Mouse (Mus musculus): ENCODE measurements around the gene Akap2.
"Not testable (repeated sequence)": the region's sequence is repeated elsewhere in the genome, so short reads cannot be mapped to it uniquely, and the experiment has no call there.

The Akap2 gene

GRCm38 (mm10) chr4:57866990-57867389 is 149.5 kb downstream of the Akap2 start:
- no peak for DNase-seq (ENCODE audit: low spot score)

DNA sequence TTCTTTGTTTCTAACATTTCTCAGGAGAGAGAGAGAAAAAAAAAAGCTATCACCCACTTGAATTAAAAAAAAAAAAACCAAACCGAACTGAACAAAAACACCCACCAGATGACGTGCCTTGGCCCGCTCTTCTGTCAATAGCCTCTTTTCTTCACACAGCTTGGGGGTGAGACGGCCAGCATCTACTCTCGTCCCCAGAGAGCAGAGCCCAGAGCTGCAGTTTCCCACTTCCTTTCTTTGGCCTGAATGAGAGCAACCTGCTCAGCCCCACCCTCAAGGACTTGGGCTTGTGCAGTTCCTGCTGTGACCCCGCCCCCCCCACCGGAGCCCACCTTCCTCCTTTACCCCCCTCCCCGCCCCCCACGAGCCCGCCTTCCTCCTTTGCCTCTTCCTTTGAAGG is 150.0 kb downstream of the Akap2 start:
- no peak for DNase-seq (ENCODE audit: low spot score)

DNA sequence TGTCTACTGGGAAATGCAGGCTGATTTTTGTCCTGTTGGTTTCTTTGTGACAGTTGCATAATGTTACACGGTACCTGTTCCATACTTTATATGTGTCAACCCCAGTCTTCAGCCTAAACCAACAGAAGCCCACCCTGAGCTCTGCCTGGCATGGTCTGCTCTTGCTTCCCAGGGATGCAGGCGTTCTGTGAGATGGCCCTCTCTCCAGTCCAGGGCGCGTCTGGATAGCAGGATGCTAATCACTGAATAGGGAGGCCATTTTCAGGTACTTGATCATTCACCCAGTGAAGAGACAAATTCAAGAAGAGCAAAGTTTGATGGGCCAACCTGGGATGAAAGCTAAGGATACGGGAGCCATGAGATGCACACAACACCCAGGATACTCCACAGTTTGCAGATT is 161.7 kb downstream of the Akap2 start:
- DNase-seq (ENCODE audit: low spot score) = no peak

DNA sequence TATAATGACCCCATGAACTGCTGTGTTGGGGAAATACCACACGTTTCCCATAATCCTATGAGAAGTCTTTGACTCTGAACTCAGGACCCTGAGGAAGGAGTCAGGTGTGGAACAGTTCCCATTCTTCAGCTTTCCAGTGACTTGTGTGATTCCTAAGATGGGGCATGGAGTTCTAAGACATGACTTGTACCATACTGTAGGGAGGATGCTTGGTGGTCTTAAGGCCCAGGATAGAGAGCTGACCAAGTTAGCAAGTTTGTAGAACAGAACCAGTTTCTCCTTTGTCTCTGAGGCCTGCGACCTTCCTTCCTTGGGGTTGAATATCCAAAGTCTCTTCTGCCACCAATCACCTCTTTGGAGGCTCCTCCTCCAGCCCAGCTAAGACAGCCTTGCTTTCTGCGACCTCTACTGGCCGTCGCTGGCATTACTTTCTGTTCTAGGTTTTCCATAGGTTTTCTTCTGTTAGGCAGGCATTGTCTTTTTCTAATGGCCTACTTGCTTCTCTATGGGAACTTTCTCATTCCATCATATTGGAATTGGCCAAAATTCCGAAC is 162.4 kb downstream of the Akap2 start:
- peak; percentile 90 for DNase-seq (ENCODE audit: low spot score)

GRCm38 (mm10) chr4:57883520-57884421 is 166.3 kb downstream of the Akap2 start:
- no peak for DNase-seq (ENCODE audit: low spot score)

DNA sequence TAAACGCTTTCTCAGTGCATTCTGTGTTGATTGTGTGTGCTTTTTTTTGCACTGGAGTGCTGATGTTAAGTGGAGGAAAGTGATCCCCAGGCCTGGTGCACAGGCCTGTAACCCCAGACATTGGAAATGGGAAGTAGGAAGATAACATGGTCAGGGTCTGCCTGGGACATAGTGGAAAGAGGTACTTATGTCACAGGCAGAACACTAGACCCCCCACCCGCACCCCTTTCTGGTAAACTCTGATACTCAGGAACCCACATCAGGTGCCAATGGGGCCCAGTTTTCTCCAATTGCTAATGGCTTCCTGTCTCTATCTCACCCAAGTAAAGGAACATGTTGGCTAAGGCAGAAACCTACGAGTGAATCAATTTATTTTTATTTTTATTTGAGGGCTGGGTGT is 167.1 kb downstream of the Akap2 start:
- DNase-seq (ENCODE audit: low spot score) = no peak

- DNase-seq (ENCODE audit: low spot score) = no peak
Observed at GRCm38 (mm10) chr4:57885186-57885585, 167.7 kb downstream of the Akap2 start.

GRCm38 (mm10) chr4:57886066-57886887 is 168.8 kb downstream of the Akap2 start:
- peak; percentile 39 for DNase-seq (ENCODE audit: low spot score)

DNA sequence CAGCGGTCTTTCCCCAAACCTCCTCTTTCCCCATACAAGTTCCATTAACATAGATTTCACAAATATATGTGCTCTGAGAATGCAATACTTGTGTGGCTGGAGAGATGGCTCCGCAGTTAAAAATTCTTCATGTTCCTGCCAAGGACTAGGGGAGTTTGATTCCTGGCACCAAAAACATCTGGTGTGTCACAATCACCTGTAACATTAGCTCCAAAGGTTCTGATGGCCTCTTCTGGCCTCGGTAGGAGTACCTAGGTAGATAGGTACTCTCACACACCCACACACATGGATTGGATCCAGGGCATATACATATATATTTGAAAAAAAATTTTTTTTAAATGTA is 169.4 kb downstream of the Akap2 start:
- no peak for DNase-seq (ENCODE audit: low spot score)

DNA sequence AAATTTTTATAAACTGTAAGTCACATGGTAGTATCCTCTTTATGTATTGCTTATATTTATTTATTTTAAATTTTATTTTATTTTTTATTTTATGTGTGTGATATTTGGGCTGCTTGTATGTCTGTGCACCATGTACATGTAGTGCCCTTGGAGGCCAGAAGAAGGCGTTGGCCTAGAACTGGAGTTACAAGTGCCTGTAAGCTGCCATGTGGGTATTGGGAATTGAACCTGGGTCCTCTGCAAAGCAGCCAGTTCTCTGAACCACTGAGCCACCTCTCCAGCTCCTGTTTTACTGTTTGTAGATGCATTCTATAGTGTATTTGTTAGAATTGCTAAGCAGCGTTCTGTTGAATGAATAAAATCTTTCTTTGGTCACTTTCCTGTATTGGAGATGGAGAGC is 170.8 kb downstream of the Akap2 start:
- DNase-seq (ENCODE audit: low spot score) = no peak

DNA sequence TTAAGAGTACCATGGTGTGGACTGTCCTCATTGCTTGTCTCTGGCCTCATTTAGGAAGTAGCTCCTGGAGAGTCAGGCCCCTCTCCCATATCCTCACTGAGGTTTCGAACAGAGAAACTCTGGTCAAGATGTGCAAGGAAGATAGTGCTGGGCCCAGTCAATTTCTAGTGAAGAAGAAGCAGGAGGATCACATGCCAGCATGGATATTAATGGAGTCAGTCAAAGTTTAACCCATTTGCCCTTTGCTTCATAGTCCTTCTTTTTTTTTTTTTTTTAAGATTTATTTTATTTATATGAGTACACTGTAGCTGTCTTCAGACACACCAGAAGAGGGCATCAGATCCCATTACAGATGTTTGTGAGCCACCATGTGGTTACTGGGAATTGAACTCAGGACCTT is 171.5 kb downstream of the Akap2 start:
- not testable (repeated sequence) for DNase-seq (ENCODE audit: low spot score)

DNA sequence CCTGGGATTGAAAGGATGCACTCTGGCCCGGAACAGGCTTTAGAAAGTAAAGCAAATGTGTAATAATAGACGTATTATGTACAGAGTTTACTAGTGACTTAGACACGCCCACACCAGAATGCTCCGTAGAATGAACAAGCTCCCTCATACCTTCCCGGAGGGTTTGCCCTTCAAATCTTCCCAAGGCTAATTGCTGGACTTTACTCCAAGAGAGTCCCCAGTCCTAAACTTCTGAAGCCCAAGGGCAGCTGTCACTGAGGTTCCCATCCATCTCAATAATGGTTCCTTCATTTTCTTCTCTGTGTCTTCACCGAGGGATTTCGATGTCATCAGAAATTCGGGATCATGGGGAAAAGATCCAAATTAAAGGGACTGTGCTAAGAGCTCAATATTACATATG is 172.3 kb downstream of the Akap2 start:
- no peak for DNase-seq (ENCODE audit: low spot score)

DNA sequence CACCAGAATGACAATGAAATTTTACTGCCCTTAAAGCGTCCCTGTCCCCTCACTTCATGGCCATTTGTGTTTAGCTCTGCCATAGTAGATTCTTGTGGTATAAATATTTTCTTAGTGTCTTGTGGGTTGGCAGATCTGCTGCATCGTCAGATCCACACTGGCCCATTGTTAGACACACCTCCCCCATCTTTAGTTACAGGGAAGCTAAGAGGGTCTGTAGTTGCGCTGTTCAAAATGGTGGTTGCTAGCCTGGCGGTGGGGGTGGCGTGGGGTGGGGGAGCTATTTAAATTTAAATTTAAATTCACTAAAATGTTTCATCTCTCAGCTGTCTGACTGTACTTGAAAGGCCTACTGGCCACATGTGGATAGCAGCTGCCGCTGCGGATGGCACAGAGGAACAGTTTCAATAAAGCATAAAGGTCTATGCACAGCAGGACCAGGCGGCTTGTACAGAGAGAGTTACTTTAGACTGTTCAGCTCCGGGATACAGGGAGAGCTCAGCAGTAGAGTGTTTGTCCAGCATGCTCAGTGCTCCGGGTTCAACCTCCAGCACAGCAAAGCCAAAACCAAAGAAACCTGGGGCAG is 174.6 kb downstream of the Akap2 start:
- no peak for DNase-seq (ENCODE audit: low spot score)

DNA sequence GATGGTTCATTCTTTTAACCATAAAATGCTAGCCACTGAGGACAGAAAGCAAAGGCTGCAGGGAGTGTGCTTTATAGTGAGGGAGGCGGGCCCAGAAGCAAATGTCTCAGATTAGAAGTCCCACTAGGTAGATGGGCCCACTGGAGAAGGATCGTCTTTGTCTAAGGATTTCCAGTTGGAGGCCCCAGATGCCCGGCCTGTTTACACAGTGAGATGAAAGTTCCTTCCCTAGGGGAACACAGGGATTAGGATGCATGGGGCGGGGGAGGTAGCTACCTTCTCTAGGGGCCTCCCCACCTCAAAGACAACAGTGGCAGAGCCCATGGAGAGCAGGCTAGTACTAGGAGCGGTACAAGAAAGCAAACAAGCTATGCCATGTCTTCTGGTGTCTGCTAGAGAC is 177.7 kb downstream of the Akap2 start:
- DNase-seq (ENCODE audit: low spot score) = no peak

DNA sequence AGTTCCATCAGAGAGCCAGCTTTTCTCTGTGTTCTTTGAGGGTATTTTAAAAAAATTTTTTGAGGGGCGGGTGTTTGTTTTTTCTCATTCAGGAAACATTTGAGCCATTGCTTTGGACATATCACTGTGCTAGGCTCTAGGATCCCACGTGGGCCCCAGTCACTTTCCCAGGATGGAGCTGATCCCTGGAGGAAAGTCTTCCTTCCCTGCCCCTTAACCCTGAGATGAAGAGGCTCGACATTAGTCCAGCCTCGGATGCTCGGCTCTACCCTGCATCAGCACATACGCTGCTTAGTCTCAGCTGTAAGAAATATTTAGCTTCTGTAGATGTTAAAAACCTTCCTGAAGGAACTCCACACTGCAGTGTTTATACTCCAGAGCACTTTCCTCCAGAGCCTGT is 178.4 kb downstream of the Akap2 start:
- DNase-seq (ENCODE audit: low spot score) = no peak

DNA sequence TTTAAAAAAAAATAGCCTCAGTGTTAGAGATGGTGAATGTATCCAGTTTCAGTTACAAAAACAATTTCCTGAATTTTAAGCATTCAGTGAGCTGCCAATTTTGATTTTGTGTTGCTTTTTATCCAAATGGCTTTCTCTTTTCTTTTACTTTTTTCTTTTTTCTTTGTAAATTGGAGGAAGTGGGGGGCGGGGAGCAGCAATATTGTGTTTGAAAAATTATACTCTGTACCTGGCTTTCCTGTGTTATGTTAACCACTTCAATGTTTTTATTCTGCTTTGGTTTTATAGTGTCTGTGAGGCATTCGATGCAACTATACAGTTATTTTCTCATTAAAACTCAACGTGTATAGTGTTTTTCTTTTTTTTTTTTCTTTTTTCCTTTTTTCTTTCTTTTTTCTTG is 179.2 kb downstream of the Akap2 start:
- no peak for DNase-seq (ENCODE audit: low spot score)

DNA sequence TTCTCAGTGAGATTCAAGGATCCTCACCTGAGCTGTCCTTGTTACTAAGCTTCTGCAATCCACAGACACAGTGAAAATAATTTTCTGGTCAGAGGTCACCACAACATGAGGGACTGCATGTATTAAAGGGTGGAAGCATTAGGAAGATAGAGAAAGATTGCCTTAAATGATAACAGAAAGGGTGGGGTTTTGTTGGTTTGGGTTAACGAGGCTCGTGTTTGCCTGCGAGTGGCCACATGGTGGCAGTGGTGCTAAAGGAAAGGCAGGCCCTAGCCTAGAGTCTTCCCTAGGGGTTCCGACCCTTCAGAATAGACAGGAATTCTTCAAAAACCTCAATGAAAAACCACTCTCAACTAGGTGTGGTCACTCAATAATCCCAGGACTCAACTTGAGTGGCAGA is 183.8 kb downstream of the Akap2 start:
- DNase-seq (ENCODE audit: low spot score) = peak; percentile 76

DNA sequence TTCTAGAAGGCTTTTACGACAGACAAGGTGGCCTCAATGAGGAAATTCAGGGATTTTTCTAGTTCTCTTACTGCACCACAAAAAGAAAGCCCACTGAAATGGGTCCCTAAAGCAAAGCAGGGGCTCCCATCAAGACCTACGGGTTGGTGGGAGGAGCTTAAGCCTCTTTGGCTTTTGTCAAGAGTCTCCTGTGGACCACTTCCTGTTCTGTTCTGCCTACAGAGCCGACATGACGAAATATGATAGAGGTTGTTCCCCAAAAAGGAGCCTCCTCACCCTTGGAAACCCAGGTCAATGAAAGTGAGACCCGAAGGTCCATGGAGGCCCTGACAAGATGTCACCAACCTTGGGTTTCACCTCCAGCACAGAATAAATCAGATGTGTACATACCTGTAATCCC is 185.2 kb downstream of the Akap2 start:
- no peak for DNase-seq (ENCODE audit: low spot score)

DNA sequence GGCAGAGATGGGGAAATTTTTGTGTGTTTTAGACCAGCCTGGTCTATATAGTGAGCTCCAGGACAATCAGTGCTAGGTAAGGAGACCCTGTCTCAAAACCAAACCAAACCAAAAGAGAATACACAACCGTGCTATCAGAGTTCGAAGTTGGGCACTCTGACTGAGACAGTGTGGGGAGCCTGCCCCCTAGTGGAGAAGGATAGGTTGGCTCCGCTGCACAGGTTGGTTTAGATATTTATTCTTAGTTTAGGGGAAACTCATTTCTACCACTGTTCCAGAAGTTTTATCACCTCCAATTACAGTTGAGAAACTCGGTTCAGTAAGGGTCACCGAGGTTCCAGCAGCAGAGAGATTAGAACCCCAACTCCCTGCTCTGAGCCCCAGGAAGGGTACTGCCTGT is 186.8 kb downstream of the Akap2 start:
- DNase-seq (ENCODE audit: low spot score) = peak; percentile 85

DNA sequence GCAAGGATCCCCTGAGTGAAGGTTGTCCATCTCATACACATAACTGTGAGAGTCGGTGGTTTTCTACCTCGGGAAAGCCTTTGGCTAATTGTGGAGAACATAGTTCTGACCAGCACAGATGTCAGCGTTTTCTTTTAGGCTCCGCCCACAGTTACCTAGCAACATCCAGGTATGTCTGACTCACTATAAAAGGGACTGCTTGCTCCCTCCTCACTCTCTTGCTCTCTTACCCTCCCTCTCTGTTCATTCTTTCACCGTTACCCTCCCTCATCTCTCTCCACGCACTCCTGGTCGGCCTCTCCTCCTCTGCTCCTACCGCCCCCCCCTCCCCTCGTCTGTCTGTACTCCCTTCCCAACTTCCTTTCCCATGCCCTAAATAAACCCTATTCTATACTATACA is 187.2 kb downstream of the Akap2 start:
- DNase-seq (ENCODE audit: low spot score) = no peak

DNA sequence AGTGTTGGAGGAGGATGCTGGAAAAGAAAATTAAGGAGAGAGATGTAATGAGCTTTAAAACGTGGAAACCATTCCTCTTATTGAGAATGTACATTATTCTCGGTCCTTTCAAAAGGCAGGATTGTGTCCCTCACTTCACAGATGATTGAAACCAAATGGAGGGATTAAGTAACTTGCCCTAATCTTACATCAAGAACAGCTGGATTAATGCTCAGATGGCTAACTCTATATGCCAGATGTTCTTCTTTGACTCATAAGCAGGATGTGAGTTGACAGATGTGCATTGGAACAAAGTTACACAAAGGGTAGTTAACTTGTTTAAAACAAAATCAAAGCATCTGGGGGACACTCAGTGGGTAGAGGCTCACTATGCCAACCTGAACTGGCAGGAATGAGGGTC is 189.3 kb downstream of the Akap2 start:
- DNase-seq (ENCODE audit: low spot score) = no peak

GRCm38 (mm10) chr4:57908860-57909259 is 191.4 kb downstream of the Akap2 start:
- DNase-seq (ENCODE audit: low spot score) = no peak

GRCm38 (mm10) chr4:57913021-57913420 is 195.6 kb downstream of the Akap2 start:
- no peak for DNase-seq (ENCODE audit: low spot score)
